Mouse (Mus musculus): Measurements from ENCODE around the gene Cacna1b. TPM values are rescaled to one million over a fixed set of nuclear protein-coding genes. Genes with fewer than 3 reads are reported as not detected.
A peak's percentile ranks its signal among the peaks of the same experiment; 100 is the strongest.

Cacna1b gene
- total RNA-seq, 2 experiments from 2014 or later: not detected

- no peak for ATAC-seq (replicated peaks; ENCODE audit: low FRiP score, poor library complexity, severe bottlenecking)
Observed at GRCm38 (mm10) chr2:24725865-24726264, 37.1 kb downstream of the Cacna1b start.

- ATAC-seq (replicated peaks; ENCODE audit: low FRiP score, poor library complexity, severe bottlenecking): peak; percentile 25; the same call in 1 of the 2 replicates
Observed at GRCm38 (mm10) chr2:24719645-24720379, 43.1 kb downstream of the Cacna1b start.

GRCm38 (mm10) chr2:24718906-24719305 lies 44.0 kb downstream of the Cacna1b start:
- no peak for ATAC-seq (replicated peaks; ENCODE audit: low FRiP score, poor library complexity, severe bottlenecking)

GRCm38 (mm10) chr2:24717963-24718362 lies 45.0 kb downstream of the Cacna1b start:
- no peak for ATAC-seq (replicated peaks; ENCODE audit: low FRiP score, poor library complexity, severe bottlenecking)

GRCm38 (mm10) chr2:24717461-24717860 lies 45.5 kb downstream of the Cacna1b start:
- ATAC-seq (replicated peaks; ENCODE audit: low FRiP score, poor library complexity, severe bottlenecking): no peak

GRCm38 (mm10) chr2:24705929-24706328 lies 57.0 kb downstream of the Cacna1b start:
- no peak for ATAC-seq (replicated peaks; ENCODE audit: low FRiP score, poor library complexity, severe bottlenecking)

GRCm38 (mm10) chr2:24702208-24702957 lies 60.6 kb downstream of the Cacna1b start:
- ATAC-seq (replicated peaks; ENCODE audit: low FRiP score, poor library complexity, severe bottlenecking): no peak

- ATAC-seq (replicated peaks; ENCODE audit: low FRiP score, poor library complexity, severe bottlenecking): no peak
Observed at GRCm38 (mm10) chr2:24697281-24697980, 65.5 kb downstream of the Cacna1b start.

GRCm38 (mm10) chr2:24692371-24692770 lies 70.6 kb downstream of the Cacna1b start:
- no peak for ATAC-seq (replicated peaks; ENCODE audit: low FRiP score, poor library complexity, severe bottlenecking)

GRCm38 (mm10) chr2:24690356-24690755 lies 72.6 kb downstream of the Cacna1b start:
- no peak for ATAC-seq (replicated peaks; ENCODE audit: low FRiP score, poor library complexity, severe bottlenecking)

- ATAC-seq (replicated peaks; ENCODE audit: low FRiP score, poor library complexity, severe bottlenecking): no peak
Observed at GRCm38 (mm10) chr2:24685347-24685746, 77.6 kb downstream of the Cacna1b start.

GRCm38 (mm10) chr2:24684796-24685195 lies 78.2 kb downstream of the Cacna1b start:
- ATAC-seq (replicated peaks; ENCODE audit: low FRiP score, poor library complexity, severe bottlenecking): no peak

GRCm38 (mm10) chr2:24683266-24683665 lies 79.7 kb downstream of the Cacna1b start:
- no peak for ATAC-seq (replicated peaks; ENCODE audit: low FRiP score, poor library complexity, severe bottlenecking)

GRCm38 (mm10) chr2:24680731-24681130 lies 82.2 kb downstream of the Cacna1b start:
- no peak for ATAC-seq (replicated peaks; ENCODE audit: low FRiP score, poor library complexity, severe bottlenecking)

- ATAC-seq (replicated peaks; ENCODE audit: low FRiP score, poor library complexity, severe bottlenecking): no peak
Observed at GRCm38 (mm10) chr2:24680176-24680575, 82.8 kb downstream of the Cacna1b start.

- ATAC-seq (replicated peaks; ENCODE audit: low FRiP score, poor library complexity, severe bottlenecking): no peak
Observed at GRCm38 (mm10) chr2:24679012-24679651, 83.8 kb downstream of the Cacna1b start.

- no peak for ATAC-seq (replicated peaks; ENCODE audit: low FRiP score, poor library complexity, severe bottlenecking)
Observed at GRCm38 (mm10) chr2:24678538-24678937, 84.4 kb downstream of the Cacna1b start.

GRCm38 (mm10) chr2:24678110-24678509 lies 84.8 kb downstream of the Cacna1b start:
- no peak for ATAC-seq (replicated peaks; ENCODE audit: low FRiP score, poor library complexity, severe bottlenecking)

- no peak for ATAC-seq (replicated peaks; ENCODE audit: low FRiP score, poor library complexity, severe bottlenecking)
Observed at GRCm38 (mm10) chr2:24677629-24678028, 85.3 kb downstream of the Cacna1b start.

GRCm38 (mm10) chr2:24674432-24675006 lies 88.4 kb downstream of the Cacna1b start:
- no peak for ATAC-seq (replicated peaks; ENCODE audit: low FRiP score, poor library complexity, severe bottlenecking)
